Mouse (Mus musculus) adrenal gland, postnatal 10 days (tissue): ENCODE measurements at regions not wholly inside any gene's neighbourhood (a gene's known extent, or its start where the extent isn't known, plus 50 kb on each side); places are given as distances from the start of the nearest gene placed in this dataset.
A peak's percentile ranks its signal among the peaks of the same experiment; 100 is the strongest.

ENCODE experiments used
- DNase-seq: peaks from one replicate; pipeline ENCODE4 v3.0.0; 2021; ENCODE audit warnings: mixed read lengths

DNA sequence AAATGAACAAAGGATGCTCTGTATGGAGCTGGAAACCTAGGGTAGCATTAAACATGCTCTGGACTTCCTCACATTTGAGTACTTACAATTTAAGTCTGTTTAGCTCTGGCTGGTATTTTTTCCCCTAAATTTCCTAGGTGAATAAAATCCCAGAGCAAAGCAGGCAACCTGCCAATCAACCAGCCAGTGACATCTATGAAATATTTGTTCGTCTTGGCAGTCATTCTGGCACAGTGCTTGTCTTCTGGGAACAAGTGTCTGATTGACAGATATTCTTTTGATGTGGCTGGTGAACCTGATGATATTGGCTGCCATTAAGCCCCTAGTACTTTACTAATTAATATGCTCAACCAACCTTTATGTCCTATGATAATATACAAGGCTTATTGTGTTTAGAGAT, 64.1 kb upstream of the Dcaf12l2 start:
- peak; percentile 5 for DNase-seq
